Mouse (Mus musculus): Measurements from ENCODE around the gene Ripor3. TPM values are rescaled to one million over a fixed set of nuclear protein-coding genes. Genes with fewer than 3 reads are reported as not detected.
A peak's percentile ranks its signal among the peaks of the same experiment; 100 is the strongest.
"Not testable (repeated sequence)": the region's sequence is repeated elsewhere in the genome, so short reads cannot be mapped to it uniquely, and the experiment has no call there.

Gene Ripor3
- 0.12 and 0.43 TPM in 2 replicates for polyA plus RNA-seq (2014; fragmentation: Nextera tagmentation; extraction: Ambion mirVana)

DNA sequence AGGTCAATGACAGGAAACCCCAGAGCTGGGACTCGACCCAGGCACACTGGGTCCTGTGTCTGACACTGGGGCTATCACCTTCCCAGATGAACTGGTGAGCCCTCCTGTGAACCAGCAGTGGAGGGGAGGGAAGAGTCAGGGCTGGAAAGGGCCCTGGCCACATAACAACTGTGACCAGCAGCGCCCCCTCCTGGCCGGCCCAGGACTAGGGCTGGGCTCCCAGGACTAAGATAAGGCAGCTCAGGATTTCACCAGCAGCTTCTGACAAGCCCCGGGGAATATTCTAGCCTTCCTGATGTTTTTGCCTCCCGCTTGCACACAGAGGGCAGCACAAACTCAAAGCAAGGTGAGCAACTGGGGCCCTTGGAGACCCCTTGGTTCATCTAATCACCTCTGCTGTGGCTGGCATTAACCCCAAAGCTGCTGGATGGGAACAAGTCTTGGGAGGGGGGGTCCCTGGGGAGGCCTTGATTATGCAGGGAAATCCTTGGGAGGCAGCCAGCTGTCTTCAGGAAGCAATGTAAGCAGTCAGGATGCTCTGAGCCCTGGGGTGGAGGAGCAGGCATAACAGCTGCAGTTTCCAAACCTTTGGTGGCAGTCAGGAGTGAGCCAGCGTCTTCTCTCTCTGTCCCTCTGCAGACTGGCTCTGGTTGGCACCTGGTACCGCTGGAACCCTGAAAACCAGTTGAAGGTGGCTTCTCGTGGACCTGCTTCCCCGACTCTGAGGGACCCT lies at the start of gene Ripor3:
Gene Ripor3, minus strand, starts transcription at position 683 of the 733 bp plus-strand sequence.
- no peak within 1 kb of the TSS for H3K27ac ChIP-seq (ENCODE audit: low read depth, low read length)
- 41% methylated on average over 9 of the region's 9 CpGs for WGBS
- no peak within 1 kb of the TSS for H3K4me3 ChIP-seq (ENCODE audit: low read depth, low read length)
- DNase-seq (ENCODE audit: low spot score) (peak; percentile 74), ATAC-seq (ENCODE audit: insufficient read depth, low FRiP score, low TSS enrichment) (no peak)
- H3K36me3 ChIP-seq (ENCODE audit: control insufficient read depth, insufficient read depth, low read length): no peaks in the 10 kb centered on the region
- H3K4me2 ChIP-seq (ENCODE audit: low read depth): no peak within 1 kb of the TSS
- peaks cover 5% of the 10 kb centered on the region; the same call in 1 of the 2 replicates for H3K4me1 ChIP-seq (ENCODE audit: control insufficient read depth, insufficient read depth, low read length)
- H3K9me3 ChIP-seq (ENCODE audit: control insufficient read depth, low read length): no peaks in the 10 kb centered on the region
- no peaks in the 10 kb centered on the region for H3K27me3 ChIP-seq (ENCODE audit: control insufficient read depth, insufficient read depth, low read length)
- no peak within 1 kb of the TSS for H3K9ac ChIP-seq (ENCODE audit: low read length)

DNA sequence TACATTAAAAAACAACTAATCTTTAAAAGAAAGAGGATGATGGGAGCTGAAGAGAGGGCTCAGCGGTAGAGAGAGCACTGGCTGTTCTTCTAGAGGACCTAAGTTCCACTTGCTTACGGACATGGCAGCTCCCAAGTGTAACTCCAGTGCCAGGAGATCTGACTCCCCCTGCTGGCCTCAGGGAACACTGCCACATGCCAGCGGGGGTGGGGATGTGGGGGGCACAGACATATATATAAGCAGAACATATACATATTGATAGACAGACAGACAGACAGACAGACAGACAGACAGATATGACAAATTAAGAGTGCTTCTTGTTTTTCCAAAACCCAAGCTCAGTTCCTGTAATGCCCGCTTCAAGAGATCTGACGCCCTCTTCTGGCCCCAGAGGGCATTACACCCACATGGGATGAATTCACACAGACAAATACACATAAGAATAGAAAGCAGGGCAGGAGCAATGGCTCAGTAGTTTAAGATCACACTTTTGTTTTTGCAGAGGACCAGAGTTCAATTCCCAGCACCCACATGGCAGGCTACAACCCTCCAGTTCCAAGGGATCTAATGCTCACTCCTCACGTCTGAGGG lies 48.9 kb upstream of the Ripor3 start:
- H3K4me3 ChIP-seq (ENCODE audit: low read depth, low read length): no peak overlapping the region
- 77% methylated on average over 6 of the region's 6 CpGs for WGBS

DNA sequence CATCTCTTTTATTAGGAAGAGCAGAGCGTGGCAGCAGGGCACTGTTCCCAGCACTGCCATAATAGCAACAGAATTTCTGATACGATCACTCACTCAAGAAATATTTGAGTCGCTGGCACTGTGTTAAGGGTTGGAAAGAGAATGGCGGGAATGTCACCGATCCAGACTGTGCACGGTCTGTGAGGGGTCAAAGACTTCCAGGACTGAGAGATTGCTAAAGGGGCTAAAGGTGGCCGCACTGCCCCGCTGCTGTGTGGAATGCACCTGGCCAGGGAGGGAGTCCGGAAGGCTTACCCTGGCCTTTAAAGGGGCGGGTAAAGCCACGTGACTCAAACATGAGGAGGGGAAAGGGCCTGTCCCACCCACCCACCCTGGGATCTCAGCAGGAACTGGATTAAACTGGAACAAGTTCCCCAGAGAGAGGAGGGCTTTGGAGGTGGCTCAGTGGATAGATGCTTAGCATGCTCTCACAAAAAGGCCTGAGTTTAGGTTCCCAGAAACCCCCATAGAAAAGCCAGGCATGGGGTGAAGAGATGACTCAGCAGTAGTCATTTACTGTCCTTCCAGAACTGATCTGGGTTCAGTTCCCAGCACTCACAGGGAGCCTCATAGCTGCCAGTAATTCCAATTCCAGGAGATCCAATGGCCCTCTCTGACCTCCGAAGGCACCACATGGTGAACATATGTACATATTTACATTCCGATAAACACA lies 48.2 kb upstream of the Ripor3 start:
- H3K4me2 ChIP-seq (ENCODE audit: low read depth): no peak overlapping the region
- no peak for DNase-seq (ENCODE audit: low spot score)
- ATAC-seq (ENCODE audit: insufficient read depth, low FRiP score, low TSS enrichment): no peak
- no peaks in the 10 kb centered on the region for H3K36me3 ChIP-seq (ENCODE audit: control insufficient read depth, insufficient read depth, low read length)
- no peak overlapping the region for H3K4me3 ChIP-seq (ENCODE audit: low read depth, low read length)
- H3K9ac ChIP-seq (ENCODE audit: low read length): no peak overlapping the region
- no peaks in the 10 kb centered on the region for H3K9me3 ChIP-seq (ENCODE audit: control insufficient read depth, low read length)
- H3K4me1 ChIP-seq (ENCODE audit: control insufficient read depth, insufficient read depth, low read length): no peaks in the 10 kb centered on the region
- WGBS: 35% methylated on average over 13 of the region's 13 CpGs
- H3K27ac ChIP-seq (ENCODE audit: low read depth, low read length): no peak overlapping the region
- no peaks in the 10 kb centered on the region for H3K27me3 ChIP-seq (ENCODE audit: control insufficient read depth, insufficient read depth, low read length)

More for the DNA sequence above, 48.9 kb upstream of the Ripor3 start:
- Histone ChIP-seq H3K4me1 (ENCODE audit: control insufficient read depth, insufficient read depth, low read length) (no peaks in the 10 kb centered on the region), H3K27ac (ENCODE audit: low read depth, low read length) (no peak overlapping the region), H3K9me3 (ENCODE audit: control insufficient read depth, low read length) (no peaks in the 10 kb centered on the region), H3K4me2 (ENCODE audit: low read depth) (no peak overlapping the region), H3K9ac (ENCODE audit: low read length) (no peak overlapping the region), H3K36me3 (ENCODE audit: control insufficient read depth, insufficient read depth, low read length) (no peaks in the 10 kb centered on the region), H3K27me3 (ENCODE audit: control insufficient read depth, insufficient read depth, low read length) (no peaks in the 10 kb centered on the region)
- DNase-seq (ENCODE audit: low spot score): no peak
- ATAC-seq (ENCODE audit: insufficient read depth, low FRiP score, low TSS enrichment): no peak

DNA sequence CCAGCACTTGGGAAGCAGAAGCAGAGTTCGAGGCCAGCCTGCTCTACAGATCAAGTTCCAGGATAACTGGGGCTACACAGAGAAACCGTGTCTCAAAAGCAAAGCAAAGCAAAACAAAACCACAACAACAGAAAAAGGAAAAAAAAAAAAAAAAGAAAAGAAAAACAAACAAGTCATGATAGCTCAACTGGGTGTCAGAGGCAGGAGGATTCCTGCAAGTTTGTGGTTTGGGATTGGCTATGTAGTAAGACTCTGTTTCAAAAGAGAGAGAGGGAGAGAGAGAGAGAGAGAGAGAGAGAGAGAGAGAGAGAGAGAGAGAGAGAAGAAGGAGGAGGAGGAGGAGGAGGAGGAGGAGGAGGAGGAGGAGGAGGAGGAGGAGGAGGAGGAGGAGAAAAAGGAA lies 47.5 kb upstream of the Ripor3 start:
- not testable (repeated sequence) for H3K4me2 ChIP-seq (ENCODE audit: low read depth); H3K9me3 ChIP-seq (ENCODE audit: control insufficient read depth, low read length); H3K9ac ChIP-seq (ENCODE audit: low read length); ATAC-seq (ENCODE audit: insufficient read depth, low FRiP score, low TSS enrichment); DNase-seq (ENCODE audit: low spot score); H3K27me3 ChIP-seq (ENCODE audit: control insufficient read depth, insufficient read depth, low read length); H3K4me3 ChIP-seq (ENCODE audit: low read depth, low read length); H3K4me1 ChIP-seq (ENCODE audit: control insufficient read depth, insufficient read depth, low read length); H3K36me3 ChIP-seq (ENCODE audit: control insufficient read depth, insufficient read depth, low read length); H3K27ac ChIP-seq (ENCODE audit: low read depth, low read length)
- 61% methylated on average over 2 of the region's 2 CpGs for WGBS

DNA sequence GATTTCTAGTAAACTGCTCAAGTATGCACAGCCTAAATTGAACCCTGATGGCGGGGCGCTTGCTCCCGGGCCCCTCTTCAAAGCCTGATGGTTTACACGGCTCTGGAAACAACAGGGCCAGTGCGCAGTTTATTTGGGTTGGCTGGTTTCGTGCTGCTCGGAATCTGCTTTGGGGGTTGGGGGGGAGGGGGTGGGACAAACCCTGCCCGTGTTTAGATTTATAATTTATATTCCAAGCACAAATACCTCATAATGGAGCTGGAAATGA lies 46.2 kb upstream of the Ripor3 start:
- Histone ChIP-seq H3K4me3 (ENCODE audit: low read depth, low read length) (no peak overlapping the region), H3K36me3 (ENCODE audit: control insufficient read depth, insufficient read depth, low read length) (no peaks in the 10 kb centered on the region), H3K9ac (ENCODE audit: low read length) (no peak overlapping the region), H3K4me1 (ENCODE audit: control insufficient read depth, insufficient read depth, low read length) (no peaks in the 10 kb centered on the region), H3K27ac (ENCODE audit: low read depth, low read length) (no peak overlapping the region), H3K27me3 (ENCODE audit: control insufficient read depth, insufficient read depth, low read length) (peaks cover under 1% of the 10 kb centered on the region; the same call in 1 of the 2 replicates), H3K9me3 (ENCODE audit: control insufficient read depth, low read length) (no peaks in the 10 kb centered on the region), H3K4me2 (ENCODE audit: low read depth) (no peak overlapping the region)
- 60% methylated on average over 8 of the region's 8 CpGs for WGBS
- no peak for ATAC-seq (ENCODE audit: insufficient read depth, low FRiP score, low TSS enrichment)
- DNase-seq (ENCODE audit: low spot score): no peak

DNA sequence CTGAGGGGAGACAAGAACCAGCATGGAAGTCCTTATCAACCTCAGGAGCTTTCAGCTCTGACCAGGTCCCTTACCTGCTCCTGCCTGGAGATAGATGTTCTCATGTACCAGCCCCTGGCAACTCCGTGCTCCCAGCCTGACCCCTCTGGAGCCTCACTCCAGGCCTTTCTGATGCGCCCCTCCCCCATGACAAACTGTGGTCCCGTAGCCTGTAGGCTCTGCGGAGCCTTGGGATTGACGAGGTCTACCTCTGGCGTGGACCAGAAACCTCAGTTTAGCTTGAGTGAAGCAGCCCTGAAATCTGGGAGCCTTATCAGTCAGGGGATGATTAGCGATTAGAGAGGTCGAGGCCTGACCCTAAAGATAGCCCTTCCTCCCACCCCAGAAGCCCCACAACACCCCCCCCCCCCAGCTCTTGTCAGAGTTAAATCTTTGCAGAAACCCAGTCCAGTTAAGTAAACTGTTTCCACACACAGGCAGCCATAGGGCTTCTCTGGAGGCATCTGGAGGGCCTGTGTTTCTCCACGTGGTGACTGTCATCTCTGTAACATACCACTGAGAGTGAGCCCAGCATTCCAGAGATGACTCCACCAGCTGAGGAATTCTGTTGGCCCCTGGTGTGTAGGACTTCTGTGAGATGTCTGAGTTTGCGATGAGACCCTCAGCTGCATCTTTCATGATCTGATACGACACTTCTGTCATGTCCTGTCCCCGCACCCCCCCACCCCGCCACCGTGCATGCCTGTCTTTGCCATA lies 45.7 kb upstream of the Ripor3 start:
- Histone ChIP-seq H3K27me3 (ENCODE audit: control insufficient read depth, insufficient read depth, low read length) (peaks cover 6% of the 10 kb centered on the region), H3K4me1 (ENCODE audit: control insufficient read depth, insufficient read depth, low read length) (no peaks in the 10 kb centered on the region), H3K9ac (ENCODE audit: low read length) (no peak overlapping the region), H3K4me2 (ENCODE audit: low read depth) (no peak overlapping the region), H3K4me3 (ENCODE audit: low read depth, low read length) (no peak overlapping the region), H3K9me3 (ENCODE audit: control insufficient read depth, low read length) (no peaks in the 10 kb centered on the region), H3K36me3 (ENCODE audit: control insufficient read depth, insufficient read depth, low read length) (no peaks in the 10 kb centered on the region), H3K27ac (ENCODE audit: low read depth, low read length) (no peak overlapping the region)
- DNase-seq (ENCODE audit: low spot score): peak; percentile 38
- WGBS: 33% methylated on average over 14 of the region's 14 CpGs
- no peak for ATAC-seq (ENCODE audit: insufficient read depth, low FRiP score, low TSS enrichment)

DNA sequence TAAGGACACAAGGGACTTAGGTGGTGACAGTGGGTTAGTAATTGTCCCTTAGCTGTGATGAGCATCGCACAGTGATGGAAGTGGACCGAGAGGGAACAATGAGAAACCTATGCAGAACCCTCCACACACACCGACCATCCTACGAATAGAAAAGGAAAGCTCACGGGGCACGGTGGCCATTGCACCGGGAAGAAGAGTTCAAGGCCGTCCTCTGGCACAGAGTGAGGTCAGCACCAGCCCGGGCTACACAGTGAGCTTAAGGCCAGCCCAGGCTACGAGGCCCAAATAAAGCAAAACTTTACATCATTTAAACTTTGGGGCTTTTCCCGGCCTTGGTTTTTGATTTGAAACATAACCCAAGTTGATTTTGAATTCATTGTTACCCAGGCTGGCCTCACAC lies 43.7 kb upstream of the Ripor3 start:
- Histone ChIP-seq H3K27ac (ENCODE audit: low read depth, low read length) (no peak overlapping the region), H3K27me3 (ENCODE audit: control insufficient read depth, insufficient read depth, low read length) (peaks cover 24% of the 10 kb centered on the region), H3K36me3 (ENCODE audit: control insufficient read depth, insufficient read depth, low read length) (no peaks in the 10 kb centered on the region), H3K9me3 (ENCODE audit: control insufficient read depth, low read length) (no peaks in the 10 kb centered on the region), H3K9ac (ENCODE audit: low read length) (no peak overlapping the region), H3K4me3 (ENCODE audit: low read depth, low read length) (no peak overlapping the region), H3K4me2 (ENCODE audit: low read depth) (no peak overlapping the region), H3K4me1 (ENCODE audit: control insufficient read depth, insufficient read depth, low read length) (0 out of 2 replicates have a peak, but pooled peaks cover 4% of the 10 kb centered on the region)
- DNase-seq (ENCODE audit: low spot score) (no peak), ATAC-seq (ENCODE audit: insufficient read depth, low FRiP score, low TSS enrichment) (no peak)
- 90% methylated on average over 11 of the region's 11 CpGs for WGBS

DNA sequence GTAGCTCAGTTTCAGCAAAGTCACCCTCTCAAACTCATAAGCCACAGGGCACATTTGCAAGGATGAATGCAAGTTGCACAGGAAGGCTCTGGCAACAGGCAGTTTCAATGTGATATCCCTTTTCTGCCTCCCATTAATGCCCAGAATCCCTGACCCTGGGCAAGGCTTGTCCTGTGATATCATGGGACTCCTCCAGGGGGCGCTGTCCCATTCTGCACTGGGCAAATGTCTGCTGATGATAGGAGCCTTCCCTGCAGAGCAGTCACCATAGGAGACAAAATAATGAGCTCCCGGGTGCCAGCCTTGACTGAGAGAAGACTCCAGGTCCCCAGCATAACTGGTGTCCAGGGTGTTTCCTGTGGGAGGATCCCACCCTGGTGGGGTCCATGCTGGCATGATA lies 42.3 kb upstream of the Ripor3 start:
- 18% methylated on average over 2 of the region's 2 CpGs for WGBS
- Histone ChIP-seq H3K27me3 (ENCODE audit: control insufficient read depth, insufficient read depth, low read length) (peaks cover 26% of the 10 kb centered on the region), H3K9me3 (ENCODE audit: control insufficient read depth, low read length) (no peaks in the 10 kb centered on the region), H3K4me1 (ENCODE audit: control insufficient read depth, insufficient read depth, low read length) (0 out of 2 replicates have a peak, but pooled peaks cover 4% of the 10 kb centered on the region), H3K27ac (ENCODE audit: low read depth, low read length) (no peak overlapping the region), H3K36me3 (ENCODE audit: control insufficient read depth, insufficient read depth, low read length) (no peaks in the 10 kb centered on the region), H3K4me3 (ENCODE audit: low read depth, low read length) (no peak overlapping the region), H3K9ac (ENCODE audit: low read length) (no peak overlapping the region), H3K4me2 (ENCODE audit: low read depth) (no peak overlapping the region)
- DNase-seq (ENCODE audit: low spot score): peak; percentile 44
- no peak for ATAC-seq (ENCODE audit: insufficient read depth, low FRiP score, low TSS enrichment)
